Mouse (Mus musculus): ENCODE results near the gene Zhx3.

GRCm38 (mm10) chr2:160722714-160723113 is 150.1 kb downstream of the Zhx3 start:
- no peak for TF ChIP-seq POLR2A (IDR thresholded peaks at IDR 0.05; ENCODE audit: borderline replicate concordance, extremely low read depth, low read depth, low read length)
- no peak for TF ChIP-seq CTCF (IDR thresholded peaks at IDR 0.05; ENCODE audit: insufficient read depth, low read length)

Data from lung, adult 2 months (tissue).